23 mouse cellular contexts compared by ENCODE assay signal in the genomic region with DNA sequence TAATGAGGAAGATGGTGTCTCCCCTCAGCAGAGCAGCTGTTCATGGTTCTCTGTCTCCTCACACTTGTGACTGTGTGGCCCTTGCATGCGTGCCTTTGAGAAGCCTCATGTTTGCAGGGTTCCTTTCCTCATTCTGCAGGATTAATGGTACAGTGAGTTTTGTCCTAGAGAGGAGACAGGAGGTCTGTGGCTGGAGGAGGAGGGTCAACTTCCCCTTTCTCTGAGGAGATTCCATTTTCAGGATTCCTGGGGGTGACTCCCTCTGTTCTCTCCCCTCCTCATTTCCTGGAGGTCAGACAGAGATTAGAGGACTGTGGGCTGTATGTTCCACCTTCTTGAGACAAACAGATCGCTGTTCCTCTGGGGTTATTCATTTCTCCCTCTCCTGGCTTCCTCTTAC.
DNase-seq lines count a peak whose midpoint lies in the region; ATAC-seq and TF ChIP-seq lines count a peak whose summit lies in the region.
"Had no signal": no experiment of that assay in that cellular context is flagged by ENCODE, and none has a peak within 500 bp of the region (broad histone marks: within the 10 kb centered on the region; RNA-seq: fewer than 3 reads in every experiment).

No protein-coding gene starts in this region.

- no peaks in the 10 kb centered on the region for H3K79me2 ChIP-seq in MEL (ENCODE audit: control insufficient read depth, insufficient read depth, low read length, poor library complexity)

- peaks cover 0 to 8% of the 10 kb centered on the region in 2 experiments; a peak in 1 of 4 replicates for H3K36me3 ChIP-seq in MEL (ENCODE audit: control insufficient read depth in 1 of 2, insufficient read depth in 2 of 2, low read length in 2 of 2)
- H3K36me3 ChIP-seq: embryonic facial prominence, embryonic 10.5 days; heart, embryonic 10.5 days; hindbrain, embryonic 13.5 days had no signal

- ATAC-seq in common myeloid progenitor, adult 5-6 weeks (replicated peaks; ENCODE audit: low read depth, poor library complexity, severe bottlenecking): peak; percentile 70
- ATAC-seq in megakaryocyte progenitor cell, adult 5-6 weeks (replicated peaks; ENCODE audit: poor library complexity): peak; percentile 80
- ATAC-seq: forebrain, embryonic 13.5 days; forebrain, postnatal 0 days; hindbrain, postnatal 0 days had no signal

- no peak for TF ChIP-seq POLR2A in MEL (IDR thresholded peaks at IDR 0.05; ENCODE audit: control insufficient read depth in 1 of 2, insufficient read depth in 1 of 2, low read depth in 1 of 2, low read length in 2 of 2, poor library complexity in 1 of 2)

- peaks cover 0 to 13% of the 10 kb centered on the region in 2 experiments; a peak in 3 of 4 replicates for H3K4me1 ChIP-seq in MEL (ENCODE audit: control insufficient read depth in 1 of 2, insufficient read depth in 2 of 2, low read length in 2 of 2)
- H3K4me1 ChIP-seq: heart, embryonic 10.5 days had no signal

- no peaks in the 10 kb centered on the region for H3K9me3 ChIP-seq in MEL (replicated peaks; ENCODE audit: insufficient read depth, low read length)
- H3K9me3 ChIP-seq: forebrain, embryonic 13.5 days; heart, embryonic 10.5 days; hindbrain, embryonic 13.5 days had no signal

- peak; percentile 3 for DNase-seq in heart, adult 8-10 months (ENCODE audit: low spot score)
- no peak for DNase-seq in heart, adult 9 months (ENCODE audit: low spot score in 2 of 2)
- DNase-seq in MEL (ENCODE audit: low read depth, low spot score): peak; percentile 35
- no peak for DNase-seq in adrenal gland, adult 2 months
- DNase-seq in layer of hippocampus, adult 8-10 months (ENCODE audit: low spot score in 2 of 2): no peak
- DNase-seq: adrenal gland, adult 8-10 months; adrenal gland, postnatal 36 days; B cell, adult 2 months; cerebellum, adult 11-12 months; cerebellum, adult 9-10 months; cerebellum, postnatal 25 days; forebrain, postnatal 0 days; gastrocnemius, postnatal 14 days; heart, postnatal 10 days; heart, postnatal 4 days; kidney, adult 11 months had no signal

- TF ChIP-seq RAD21 in MEL (IDR thresholded peaks at IDR 0.05; ENCODE audit: low read depth, low read length): no peak

- no peak for TF ChIP-seq EP300 in MEL (IDR thresholded peaks at IDR 0.05; ENCODE audit: low read depth in 1 of 2, low read length in 2 of 2)

- H3K4me3 ChIP-seq in MEL (ENCODE audit: control insufficient read depth in 1 of 2, insufficient read depth in 1 of 2, low read depth in 2 of 2, low read length in 2 of 2): no peak overlapping the region
- H3K4me3 ChIP-seq: embryonic facial prominence, embryonic 10.5 days; forebrain, embryonic 13.5 days; heart, embryonic 10.5 days; hindbrain, embryonic 13.5 days had no signal

- no peak overlapping the region for H3K9ac ChIP-seq in MEL (ENCODE audit: control insufficient read depth, low read depth, low read length, poor library complexity, severe bottlenecking)
- H3K9ac ChIP-seq: forebrain, embryonic 13.5 days; forebrain, postnatal 0 days; hindbrain, embryonic 13.5 days had no signal

- no peak overlapping the region for H3K27ac ChIP-seq in MEL (ENCODE audit: control insufficient read depth, low read depth, low read length)
- H3K27ac ChIP-seq: embryonic facial prominence, embryonic 10.5 days; forebrain, embryonic 13.5 days; heart, embryonic 10.5 days; hindbrain, embryonic 13.5 days; hindbrain, postnatal 0 days had no signal

- TF ChIP-seq CTCF in MEL (IDR thresholded peaks at IDR 0.05 in 2 of 3, conservative IDR thresholded peaks at IDR 0.05 in 1 of 3; ENCODE audit: control insufficient read depth in 1 of 3, insufficient read depth in 1 of 3, low read depth in 2 of 3, low read length in 3 of 3, poor library complexity in 1 of 3, severe bottlenecking in 1 of 3): no peak

- H3K27me3 ChIP-seq in MEL (ENCODE audit: control insufficient read depth in 1 of 2, insufficient read depth in 2 of 2, low read length in 2 of 2): no peaks in the 10 kb centered on the region
- H3K27me3 ChIP-seq: forebrain, embryonic 13.5 days had no signal

TF ChIP-seq in MEL, 35 proteins besides CTCF, POLR2A, EP300 and RAD21:
- TF ChIP-seq ZC3H11A (IDR thresholded peaks at IDR 0.05; ENCODE audit: low read depth, low read length): no peak
- TF ChIP-seq GATA1 (IDR thresholded peaks at IDR 0.05; ENCODE audit: low read depth, low read length): no peak
- TF ChIP-seq BHLHE40 (IDR thresholded peaks at IDR 0.05; ENCODE audit: borderline replicate concordance, low read depth, low read length): no peak
- TF ChIP-seq TAL1 (IDR thresholded peaks at IDR 0.05; ENCODE audit: low read length): no peak
- TF ChIP-seq ZNF384 (IDR thresholded peaks at IDR 0.05; ENCODE audit: low read depth, low read length): no peak
- no peak for TF ChIP-seq NRF1 (IDR thresholded peaks at IDR 0.05; ENCODE audit: insufficient read depth, low read depth, low read length, poor library complexity, severe bottlenecking)
- TF ChIP-seq POLR2AphosphoS5 (IDR thresholded peaks at IDR 0.05; ENCODE audit: borderline replicate concordance, low read depth, low read length): no peak
- no peak for TF ChIP-seq CHD1 (IDR thresholded peaks at IDR 0.05; ENCODE audit: low read depth, low read length)
- TF ChIP-seq USF2 (IDR thresholded peaks at IDR 0.05; ENCODE audit: borderline replicate concordance in 1 of 2, insufficient read depth in 1 of 2, low read depth in 1 of 2, low read length in 2 of 2): no peak
- TF ChIP-seq ZMIZ1 (IDR thresholded peaks at IDR 0.05; ENCODE audit: low read depth, low read length): no peak
- no peak for TF ChIP-seq MAFK (IDR thresholded peaks at IDR 0.05; ENCODE audit: borderline replicate concordance, low read depth, low read length)
- no peak for TF ChIP-seq MAZ (IDR thresholded peaks at IDR 0.05; ENCODE audit: low read depth, low read length)
- no peak for TF ChIP-seq MAX (IDR thresholded peaks at IDR 0.05; ENCODE audit: low read length)

Comparison
In these comparisons a context has a peak if more than half of its experiments do, and no peak if none do; other contexts are left out.
1. DNase-seq: peak in heart, adult 8-10 months (single experiment) and MEL (single experiment); none in heart, adult 9 months (0 of 2), adrenal gland, adult 2 months (single experiment) and layer of hippocampus, adult 8-10 months (0 of 2).